Mouse (Mus musculus) MEL (cell line): ENCODE measurements around the gene Ambn. TPM values are rescaled to one million over a fixed set of nuclear protein-coding genes. Genes with fewer than 3 reads are reported as not detected.

Experiments
- DNase-seq: peaks from one replicate; pipeline ENCODE4 v3.0.0; 2011; ENCODE audit warnings: low read depth, low spot score
- H3K27ac ChIP-seq: 2 replicates; pipeline ENCODE4 v1.5.1; 2012; ENCODE audit warnings: low read depth, mild to moderate bottlenecking, control low read depth, low read length, moderate library complexity; ENCODE audit not compliant: control insufficient read depth
- H3K27me3 ChIP-seq, 2 experiments: fragments of 150-350 bp in 1 of 2; sonication (generic) in 1 of 2; 2 replicates each; pipeline ENCODE4 v1.6.1; 2012; ENCODE audit warnings: low read length in 2 of 2, mild to moderate bottlenecking in 2 of 2, improper control_type of control experiment in 1 of 2, moderate library complexity in 1 of 2; ENCODE audit not compliant: insufficient read depth in 2 of 2, control insufficient read depth in 1 of 2
- H3K36me3 ChIP-seq, 2 experiments: 2 replicates each; pipeline ENCODE4 v1.6.1; 2012 to 2014; ENCODE audit warnings: low read length in 2 of 2, improper control_type of control experiment in 1 of 2, inconsistent platforms in 1 of 2, mild to moderate bottlenecking in 1 of 2; ENCODE audit not compliant: insufficient read depth in 2 of 2, control insufficient read depth in 1 of 2
- H3K4me1 ChIP-seq, 2 experiments: fragments of 150-350 bp in 1 of 2; sonication (generic) in 1 of 2; 2 replicates each; pipeline ENCODE4 v1.6.1; 2012; ENCODE audit warnings: low read length in 2 of 2, improper control_type of control experiment in 1 of 2, mild to moderate bottlenecking in 1 of 2; ENCODE audit not compliant: insufficient read depth in 2 of 2, control insufficient read depth in 1 of 2
- H3K4me3 ChIP-seq, 2 experiments: fragments of 150-350 bp in 1 of 2; sonication (generic) in 1 of 2; 2 replicates each; pipeline ENCODE4 v1.5.1; 2012; ENCODE audit warnings: low read depth in 2 of 2, low read length in 2 of 2, mild to moderate bottlenecking in 2 of 2, moderate library complexity in 2 of 2, control low read depth in 1 of 2, improper control_type of control experiment in 1 of 2; ENCODE audit not compliant: control insufficient read depth in 1 of 2, insufficient read depth in 1 of 2
- H3K79me2 ChIP-seq: 2 replicates; pipeline ENCODE4 v1.6.1; 2012; ENCODE audit warnings: mild to moderate bottlenecking, low read length, moderate library complexity; ENCODE audit not compliant: control insufficient read depth, poor library complexity, insufficient read depth
- H3K9ac ChIP-seq: 2 replicates; pipeline ENCODE4 v1.6.1; 2012; ENCODE audit warnings: low read depth, mild to moderate bottlenecking, control low read depth, low read length, moderate library complexity; ENCODE audit not compliant: control insufficient read depth, poor library complexity, severe bottlenecking
- H3K9me3 ChIP-seq: fragments of 150-350 bp; sonication (generic); replicated peaks from 2 replicates; pipeline ENCODE4 v1.6.1; 2012; ENCODE audit warnings: mild to moderate bottlenecking, low read length, improper control_type of control experiment, moderate library complexity; ENCODE audit not compliant: insufficient read depth
- BHLHE40 ChIP-seq: IDR thresholded peaks from 2 replicates; pipeline ENCODE4 v1.6.1; 2012; ENCODE audit warnings: low read depth, mild to moderate bottlenecking, inconsistent platforms, low read length, improper control_type of control experiment, borderline replicate concordance
- CHD1 ChIP-seq: IDR thresholded peaks from 2 replicates; pipeline ENCODE4 v1.6.1; 2012; ENCODE audit warnings: low read depth, mild to moderate bottlenecking, inconsistent platforms, low read length, improper control_type of control experiment
- E2F4 ChIP-seq: IDR thresholded peaks from 2 replicates; pipeline ENCODE4 v1.6.1; 2011; ENCODE audit warnings: low read depth, low read length, improper control_type of control experiment, borderline replicate concordance
- ELF1 ChIP-seq: IDR thresholded peaks from 2 replicates; pipeline ENCODE4 v1.6.1; 2014; ENCODE audit warnings: low read depth, mild to moderate bottlenecking, inconsistent platforms, low read length, improper control_type of control experiment, moderate library complexity
- KAT2A ChIP-seq: conservative IDR thresholded peaks from 2 replicates; pipeline ENCODE4 v1.6.1; 2012; ENCODE audit warnings: low read depth, low read length, improper control_type of control experiment, inconsistent platforms
- MAFK ChIP-seq: IDR thresholded peaks from 2 replicates; pipeline ENCODE4 v1.6.1; 2011; ENCODE audit warnings: low read depth, mild to moderate bottlenecking, low read length, improper control_type of control experiment, borderline replicate concordance
- MAZ ChIP-seq: IDR thresholded peaks from 2 replicates; pipeline ENCODE4 v1.6.1; 2012; ENCODE audit warnings: low read depth, mild to moderate bottlenecking, inconsistent platforms, low read length, improper control_type of control experiment
- MYC ChIP-seq: IDR thresholded peaks from 2 replicates; pipeline ENCODE4 v1.6.1; 2011; ENCODE audit warnings: low read depth, mild to moderate bottlenecking, low read length, improper control_type of control experiment, moderate library complexity
- NELFE ChIP-seq: IDR thresholded peaks from 2 replicates; pipeline ENCODE4 v1.6.1; 2011; ENCODE audit warnings: low read depth, low read length, improper control_type of control experiment
- NRF1 ChIP-seq: IDR thresholded peaks from 2 replicates; pipeline ENCODE4 v1.6.1; 2014; ENCODE audit warnings: low read depth, mild to moderate bottlenecking, inconsistent platforms, low read length, improper control_type of control experiment, moderate library complexity; ENCODE audit not compliant: poor library complexity, insufficient read depth, severe bottlenecking
- SIN3A ChIP-seq: IDR thresholded peaks from 2 replicates; pipeline ENCODE4 v1.6.1; 2012; ENCODE audit warnings: low read length, improper control_type of control experiment, inconsistent platforms
- TCF12 ChIP-seq: IDR thresholded peaks from 2 replicates; pipeline ENCODE4 v1.6.1; 2014; ENCODE audit warnings: low read depth, mild to moderate bottlenecking, inconsistent platforms, low read length, improper control_type of control experiment, moderate library complexity
- UBTF ChIP-seq: IDR thresholded peaks from 2 replicates; pipeline ENCODE4 v1.6.1; 2012; ENCODE audit warnings: low read depth, mild to moderate bottlenecking, inconsistent platforms, low read length, improper control_type of control experiment, moderate library complexity, borderline replicate concordance; ENCODE audit not compliant: insufficient read depth
- USF1 ChIP-seq: IDR thresholded peaks from 2 replicates; pipeline ENCODE4 v1.6.1; 2014; ENCODE audit warnings: low read depth, mild to moderate bottlenecking, inconsistent platforms, low read length, improper control_type of control experiment, moderate library complexity
- ZNF384 ChIP-seq: IDR thresholded peaks from 2 replicates; pipeline ENCODE4 v1.6.1; 2012; ENCODE audit warnings: low read depth, mild to moderate bottlenecking, inconsistent platforms, low read length, improper control_type of control experiment
- polyA plus RNA-seq, 2 experiments: library from polyadenylated mRNA; stranded (reverse) in 1 of 2; unstranded in 1 of 2; fragments of >175 nt in 1 of 2; fragments of >200 nt in 1 of 2; gene quantifications; 2 replicates each; pipeline versions ENCODE4 v1.2.1 to v1.2.4; 2012; ENCODE audit warnings: low replicate concordance in 2 of 2, low read depth in 1 of 2; ENCODE audit not compliant: insufficient read length in 2 of 2, insufficient read depth in 1 of 2, missing spikeins in 1 of 2
- total RNA-seq: library from RNA; depleted of rRNA; stranded (reverse); fragments of 300-350 nt; gene quantifications from 2 replicates; pipeline ENCODE4 v1.2.3, GENCODE M21; 2012

Gene Ambn
- total and polyA plus RNA-seq, 3 experiments = not detected

GRCm38 (mm10) chr5:88468807-88469704 is 13.3 kb downstream of the Ambn start:
- Histone ChIP-seq H3K4me3 (no peak overlapping the region), H3K79me2 (no peaks in the 10 kb centered on the region), H3K27ac (no peak overlapping the region), H3K9me3 (no peaks in the 10 kb centered on the region), H3K27me3 (no peaks in the 10 kb centered on the region; a peak in 1 of 4 replicates), H3K36me3 (no peaks in the 10 kb centered on the region), H3K4me1 (no peaks in the 10 kb centered on the region), H3K9ac (no peak overlapping the region)
- no peak for DNase-seq
- TF ChIP-seq ZNF384 (no peak), MAFK (no peak), KAT2A (no peak), TCF12 (no peak), MAZ (no peak), E2F4 (no peak), SIN3A (no peak), BHLHE40 (no peak), NELFE (no peak), MYC (no peak)

- Histone ChIP-seq H3K79me2 (no peaks in the 10 kb centered on the region), H3K4me3 (no peak within 1 kb of the TSS), H3K27ac (no peak within 1 kb of the TSS), H3K27me3 (peaks cover 2 to 3% of the 10 kb centered on the region in 2 experiments; a peak in 3 of 4 replicates), H3K36me3 (no peaks in the 10 kb centered on the region), H3K9ac (no peak within 1 kb of the TSS), H3K4me1 (no peaks in the 10 kb centered on the region), H3K9me3 (no peaks in the 10 kb centered on the region)
- no peak for TF ChIP-seq ELF1
- TF ChIP-seq KAT2A = no peak
- TF ChIP-seq USF1 = no peak
- TF ChIP-seq UBTF = no peak
- no peak for TF ChIP-seq NRF1
- no peak for TF ChIP-seq CHD1
- DNase-seq = no peak
Measured at GRCm38 (mm10) chr5:88487675-88488074, 31.9 kb downstream of the Ambn start, which contains the start of gene Enam. TSS of gene Enam (plus strand) at chr5:88487975.
